Mouse (Mus musculus) gastrocnemius, postnatal 10 days (tissue): ENCODE data around the gene Tmem229b. TPM values are rescaled to one million over a fixed set of nuclear protein-coding genes. Genes with fewer than 3 reads are reported as not detected.
"Not testable (repeated sequence)": the region's sequence is repeated elsewhere in the genome, so short reads cannot be mapped to it uniquely, and the experiment has no call there.

Experiments
- DNase-seq: peaks from one replicate; pipeline ENCODE4 v3.0.0; 2021; ENCODE audit warnings: mixed read lengths
- total RNA-seq, 2 experiments: library from RNA; stranded (reverse); gene quantifications; 2 replicates each; pipeline ENCODE4 v1.2.3; 2021

Tmem229b gene
- total RNA-seq, 2 experiments from 2014 or later: 8.5 to 9.5 TPM

DNA sequence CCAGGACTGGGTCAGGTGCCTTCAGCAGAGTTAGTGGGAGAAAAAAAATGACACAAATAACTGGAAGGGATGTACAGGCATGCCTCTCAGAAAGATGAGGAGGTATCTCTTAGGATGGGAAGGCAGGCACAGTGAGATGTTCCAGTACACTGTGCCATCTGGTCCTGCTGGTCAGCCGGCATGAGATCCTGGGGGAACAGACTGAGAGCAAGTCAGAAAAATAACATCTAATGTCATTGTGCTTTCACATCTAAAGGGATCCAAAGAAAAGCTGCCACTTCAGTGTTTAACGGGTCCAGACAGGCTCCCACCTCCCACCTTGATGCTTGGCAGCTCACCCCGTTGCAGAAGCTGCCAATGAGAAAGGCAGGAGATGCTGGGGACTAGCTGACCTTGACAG, 54.9 kb downstream of the Tmem229b start:
- no peak for DNase-seq

DNA sequence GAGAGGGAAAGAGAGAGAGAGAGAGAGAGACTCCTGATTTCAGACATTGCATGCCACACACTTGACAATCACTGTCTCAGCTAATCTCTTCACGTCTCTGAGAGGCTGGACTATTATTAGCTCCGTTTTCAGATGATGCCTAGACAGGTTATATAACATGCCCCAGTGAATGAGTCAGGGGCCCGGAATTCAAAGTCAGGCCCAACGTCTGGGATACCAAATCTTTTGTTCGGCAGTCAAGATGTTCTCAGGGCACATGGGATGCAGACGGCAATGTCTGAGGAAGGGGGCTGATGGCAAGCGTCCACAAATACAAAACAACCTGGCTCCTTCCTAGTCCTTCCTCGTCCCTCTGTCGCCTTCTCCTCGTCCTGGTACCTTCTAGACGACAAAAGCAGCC, 55.4 kb downstream of the Tmem229b start:
- no peak for DNase-seq

DNA sequence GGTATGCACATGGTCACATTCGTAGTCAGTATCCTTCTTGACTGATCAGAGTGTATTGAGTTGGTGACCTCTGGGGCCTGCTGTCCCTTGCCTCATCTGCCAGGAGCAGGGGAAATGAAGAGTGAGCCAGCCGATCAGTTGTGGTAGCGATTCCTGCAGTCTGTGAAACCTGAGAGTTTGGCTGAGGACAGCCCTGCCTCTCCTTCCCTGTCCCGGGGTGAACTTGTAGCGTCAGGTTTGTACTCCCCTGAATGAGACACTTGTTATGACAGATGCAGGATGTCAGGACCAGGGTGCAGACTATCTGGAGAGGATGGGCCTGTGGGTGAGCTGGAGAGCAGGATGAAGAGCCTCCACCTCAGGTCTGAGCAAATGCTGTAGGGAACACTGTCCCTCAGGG, 59.8 kb downstream of the Tmem229b start:
- no peak for DNase-seq

DNA sequence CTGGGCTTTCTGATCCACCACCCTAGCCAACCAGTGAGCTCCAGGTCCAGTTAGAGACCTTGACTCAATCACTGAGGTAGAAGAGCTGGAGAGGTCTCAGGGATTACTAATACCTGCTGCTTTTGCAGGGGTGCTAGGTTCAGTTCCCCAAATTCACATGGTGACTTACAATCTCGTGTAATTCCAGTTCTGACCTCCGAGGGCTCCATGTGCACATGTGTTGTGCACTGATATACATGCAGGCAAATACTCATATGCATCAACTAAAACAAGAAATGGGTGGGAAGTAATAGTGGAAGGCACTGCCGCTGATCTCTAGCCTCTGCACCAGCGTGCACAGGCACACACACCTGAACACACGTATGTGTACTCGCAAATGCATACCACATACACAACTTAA, 60.3 kb downstream of the Tmem229b start:
- no peak for DNase-seq

DNA sequence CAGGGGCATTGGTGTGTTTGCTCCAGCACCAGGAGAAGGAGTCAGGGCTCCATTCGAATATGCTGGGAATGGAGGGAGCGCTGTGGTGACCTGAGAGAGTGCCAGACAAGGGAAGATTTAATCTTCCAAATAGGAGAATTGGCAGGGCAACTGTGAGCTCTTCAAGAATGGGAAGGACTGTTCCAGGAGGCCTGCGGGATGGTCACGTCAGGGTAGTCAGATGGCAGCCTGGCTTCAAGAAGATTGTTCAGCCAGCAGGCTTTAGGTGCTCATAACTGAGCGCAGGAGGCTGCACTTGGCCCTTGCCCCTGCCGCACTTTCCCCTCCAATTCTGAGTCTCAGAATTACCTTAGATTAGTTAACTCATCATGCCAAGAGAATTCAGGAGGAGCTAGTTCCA, 64.5 kb downstream of the Tmem229b start:
- no peak for DNase-seq

DNA sequence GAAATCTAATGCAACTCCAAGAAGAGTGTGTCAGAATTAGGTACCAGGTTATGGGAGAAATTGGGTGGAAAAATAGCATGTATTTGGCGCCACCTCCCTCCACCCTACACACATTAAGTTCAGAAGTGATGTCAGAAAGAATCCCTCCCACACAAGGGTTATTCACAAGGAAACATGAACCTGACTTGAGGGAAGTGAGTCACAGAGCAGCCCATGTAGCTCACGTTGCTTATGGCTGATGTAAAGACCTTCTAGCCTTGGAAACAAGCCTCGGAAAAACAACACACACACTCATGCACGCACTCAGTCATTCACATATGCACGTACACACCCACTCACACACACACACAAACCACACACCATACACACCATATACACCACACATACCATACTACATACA, 67.3 kb downstream of the Tmem229b start:
- DNase-seq: no peak

DNA sequence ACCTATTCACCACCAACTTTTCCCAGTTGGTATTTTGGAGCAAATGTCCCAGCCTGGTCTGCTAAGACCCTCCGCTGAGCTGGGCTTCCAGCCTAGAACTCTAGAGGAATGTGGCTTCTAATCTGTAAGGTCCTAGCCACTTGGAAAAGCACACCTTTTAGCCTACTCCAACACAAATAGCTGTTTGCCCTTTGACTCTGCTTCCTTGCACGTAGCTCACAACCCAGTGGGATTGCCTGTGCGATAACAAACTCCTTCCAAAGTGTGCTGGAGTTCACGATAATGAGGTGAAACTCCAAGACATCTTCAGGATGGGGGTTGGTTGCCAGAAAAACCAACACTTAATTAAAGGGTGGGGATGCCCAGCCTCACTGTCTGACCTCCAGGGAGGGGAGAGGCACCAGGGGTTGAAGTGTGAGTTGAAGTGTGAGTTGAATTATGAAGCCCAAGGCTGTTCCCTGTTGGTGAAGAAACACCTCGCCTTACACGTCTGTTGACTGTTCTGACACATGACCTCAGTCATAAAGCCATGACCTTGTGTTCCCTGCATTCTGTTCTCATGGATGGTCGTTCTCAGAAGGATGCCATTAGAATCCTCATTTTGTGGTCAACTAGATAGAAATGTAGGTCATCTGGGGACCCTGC, 67.9 kb downstream of the Tmem229b start:
- DNase-seq: no peak

DNA sequence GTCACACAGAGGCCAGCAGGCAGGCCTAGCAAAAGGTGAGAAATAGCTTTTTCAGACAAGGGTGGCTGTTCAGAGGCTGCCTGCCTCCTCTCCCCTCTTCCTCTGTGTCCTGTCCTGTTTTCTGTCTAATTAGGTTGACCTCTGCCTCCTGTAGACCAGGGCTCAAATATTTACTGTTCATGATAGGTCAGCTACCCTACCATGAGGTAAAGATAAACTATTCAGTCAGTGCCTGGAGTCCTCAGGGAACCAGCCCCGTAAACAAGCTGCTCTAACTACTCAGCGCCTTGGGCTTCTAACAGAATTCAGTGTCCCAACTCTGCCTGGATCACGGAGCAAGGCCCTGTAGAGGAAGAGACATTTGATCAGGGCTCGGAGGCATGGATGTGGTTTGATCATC, 70.9 kb downstream of the Tmem229b start:
- no peak for DNase-seq

DNA sequence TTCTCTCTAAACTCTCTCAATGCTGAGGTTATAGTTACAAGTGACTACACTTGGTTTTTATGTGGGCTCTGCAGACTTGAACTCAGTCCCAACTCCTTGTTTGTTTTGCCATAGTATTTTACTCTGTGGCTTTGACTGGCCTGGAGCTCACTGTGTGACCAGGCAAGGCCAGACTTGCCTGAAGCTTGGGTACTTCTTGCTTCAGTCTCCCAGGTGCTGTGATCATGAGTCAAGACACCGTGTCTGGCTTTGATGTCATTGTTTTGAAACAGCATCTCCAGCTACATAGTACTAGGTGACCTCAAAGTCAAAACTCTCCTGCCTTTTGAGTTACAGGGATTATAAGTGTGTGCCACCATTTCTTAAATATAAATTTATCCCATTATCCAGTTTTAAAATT, 77.5 kb downstream of the Tmem229b start:
- DNase-seq: no peak

DNA sequence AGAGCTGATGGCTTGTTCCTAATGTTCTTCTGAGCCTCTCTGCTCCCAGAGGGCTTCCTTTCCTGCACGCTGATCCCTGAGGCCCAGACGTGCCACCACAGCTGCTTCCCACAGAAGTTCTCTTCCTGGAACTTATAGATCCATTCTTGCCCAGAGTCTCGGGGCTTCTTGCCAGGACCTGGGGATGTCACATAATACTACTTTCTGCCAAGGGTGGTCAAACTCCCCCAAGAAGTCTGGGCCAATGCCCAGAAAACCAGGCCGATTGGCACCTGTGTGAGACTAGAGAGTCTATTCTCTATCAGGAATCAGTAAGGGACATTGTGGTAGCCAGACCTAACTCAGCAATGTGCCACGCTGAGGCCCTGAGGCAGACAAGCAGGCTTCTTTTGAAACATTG, 80.1 kb downstream of the Tmem229b start:
- no peak for DNase-seq

DNA sequence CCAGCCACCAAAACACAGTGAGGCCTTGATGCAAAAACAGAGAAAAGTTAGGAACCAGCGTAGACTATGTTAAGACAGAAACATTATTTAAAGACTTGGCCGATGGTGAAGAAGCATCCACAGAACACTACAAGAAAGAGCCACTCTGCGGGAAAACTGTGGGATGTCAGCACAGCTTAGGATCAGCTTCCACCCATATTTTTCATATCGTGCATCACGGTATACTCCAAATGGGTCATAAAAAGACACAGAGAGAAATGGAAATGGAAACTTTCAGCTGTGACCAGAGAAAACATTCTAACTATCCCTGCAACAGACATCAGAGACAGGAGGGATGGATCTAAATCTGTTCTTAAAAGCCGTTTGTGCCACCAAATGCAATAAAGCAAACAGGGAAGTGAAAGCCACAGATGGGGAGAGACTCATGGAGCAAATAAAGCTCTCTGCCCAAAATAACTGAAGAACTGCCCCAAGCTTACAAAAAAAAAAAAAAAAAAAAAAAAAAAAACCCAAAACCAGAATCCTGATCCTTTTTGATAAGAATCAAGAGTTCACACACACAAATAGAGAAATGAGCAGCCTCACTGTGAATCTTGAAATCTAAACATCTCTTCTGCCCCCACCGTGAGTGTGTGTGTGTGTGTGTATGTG, 83.8 kb downstream of the Tmem229b start:
- DNase-seq: no peak

DNA sequence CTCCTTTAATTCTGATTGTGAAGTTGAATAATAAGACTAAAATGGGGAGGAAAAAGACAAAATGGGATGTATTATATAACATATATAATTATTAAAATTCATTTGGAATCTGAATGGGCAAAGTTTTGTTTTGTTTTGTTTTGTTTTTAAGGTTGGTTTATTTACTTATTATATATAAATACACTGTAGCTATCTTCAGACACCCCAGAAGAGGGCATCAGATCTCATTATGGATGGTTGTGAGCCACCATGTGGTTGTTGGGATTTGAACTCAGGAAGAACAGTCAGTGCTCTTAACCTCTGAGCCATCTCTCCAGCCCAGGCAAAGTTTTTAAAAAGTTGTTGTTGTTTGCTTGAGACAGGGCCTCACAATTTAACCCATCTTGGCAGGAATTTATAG, 84.5 kb downstream of the Tmem229b start:
- not testable (repeated sequence) for DNase-seq

DNA sequence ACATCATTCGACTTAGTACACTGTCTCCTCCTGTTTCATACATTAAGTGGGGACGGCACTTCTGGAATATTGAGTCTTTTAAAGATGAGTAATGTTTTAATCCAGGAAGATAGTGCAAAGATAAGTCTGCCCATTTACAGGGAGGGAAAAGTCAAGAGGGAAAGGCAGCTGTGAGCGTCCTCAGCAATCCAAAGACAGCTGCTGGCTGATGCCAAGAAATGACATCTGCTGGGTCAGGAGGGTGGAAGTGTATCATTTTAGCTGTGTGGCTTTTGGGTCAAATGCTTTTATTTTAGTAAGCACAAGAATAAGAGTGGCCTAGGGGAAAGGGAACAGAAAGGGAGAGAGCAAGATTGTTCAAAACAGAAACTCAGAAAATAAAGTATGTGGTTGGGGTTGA, 85.4 kb downstream of the Tmem229b start:
- DNase-seq: no peak

DNA sequence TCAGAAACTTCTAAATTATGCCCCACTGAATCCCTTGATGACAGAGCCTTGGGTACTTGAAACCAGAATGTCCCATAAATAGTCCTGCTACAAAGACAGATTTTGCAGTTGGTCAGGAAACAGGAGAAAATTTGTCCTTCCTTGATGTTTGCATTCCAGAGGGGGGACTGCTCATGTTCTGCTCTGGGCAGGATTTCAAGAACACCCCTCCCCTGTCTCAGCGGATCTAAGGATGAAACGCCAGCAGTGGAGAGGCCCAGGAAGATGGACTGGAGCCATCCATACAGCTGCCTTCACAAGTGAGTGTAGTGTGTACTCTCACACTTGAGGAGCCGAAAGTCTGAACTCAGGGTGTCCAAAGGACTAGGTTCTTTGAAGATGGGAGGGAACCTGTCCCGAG, 86.0 kb downstream of the Tmem229b start:
- no peak for DNase-seq

DNA sequence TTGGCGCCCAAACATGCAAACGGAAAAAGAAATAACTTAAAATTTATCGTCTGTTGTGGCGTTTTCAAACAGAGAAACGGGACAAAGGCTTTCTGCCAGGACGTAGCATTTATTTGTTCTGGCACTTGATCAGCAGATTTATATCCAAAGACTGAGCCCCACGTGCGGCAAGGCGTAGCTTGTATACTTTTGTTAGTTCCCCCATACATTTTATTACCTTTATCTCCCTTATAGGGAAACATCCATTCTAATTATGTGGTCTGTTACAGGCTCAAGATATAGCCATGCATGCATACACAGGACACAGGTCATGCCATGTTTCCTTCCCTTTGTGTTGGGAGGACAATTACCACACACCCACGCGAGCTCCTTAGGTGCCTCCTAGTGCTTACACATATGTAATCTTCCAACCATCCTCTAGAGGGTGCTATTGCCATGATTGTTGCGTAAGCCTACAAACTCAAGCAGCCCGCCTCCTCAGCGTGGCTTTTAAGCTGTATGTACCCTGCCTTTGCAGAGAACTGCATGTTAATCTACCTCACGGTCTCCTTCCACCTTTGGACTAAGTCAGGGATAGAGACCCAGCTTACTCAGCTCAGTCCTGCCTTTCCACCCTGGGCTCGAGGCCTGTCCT, 88.2 kb downstream of the Tmem229b start:
- peak; percentile 22 for DNase-seq

DNA sequence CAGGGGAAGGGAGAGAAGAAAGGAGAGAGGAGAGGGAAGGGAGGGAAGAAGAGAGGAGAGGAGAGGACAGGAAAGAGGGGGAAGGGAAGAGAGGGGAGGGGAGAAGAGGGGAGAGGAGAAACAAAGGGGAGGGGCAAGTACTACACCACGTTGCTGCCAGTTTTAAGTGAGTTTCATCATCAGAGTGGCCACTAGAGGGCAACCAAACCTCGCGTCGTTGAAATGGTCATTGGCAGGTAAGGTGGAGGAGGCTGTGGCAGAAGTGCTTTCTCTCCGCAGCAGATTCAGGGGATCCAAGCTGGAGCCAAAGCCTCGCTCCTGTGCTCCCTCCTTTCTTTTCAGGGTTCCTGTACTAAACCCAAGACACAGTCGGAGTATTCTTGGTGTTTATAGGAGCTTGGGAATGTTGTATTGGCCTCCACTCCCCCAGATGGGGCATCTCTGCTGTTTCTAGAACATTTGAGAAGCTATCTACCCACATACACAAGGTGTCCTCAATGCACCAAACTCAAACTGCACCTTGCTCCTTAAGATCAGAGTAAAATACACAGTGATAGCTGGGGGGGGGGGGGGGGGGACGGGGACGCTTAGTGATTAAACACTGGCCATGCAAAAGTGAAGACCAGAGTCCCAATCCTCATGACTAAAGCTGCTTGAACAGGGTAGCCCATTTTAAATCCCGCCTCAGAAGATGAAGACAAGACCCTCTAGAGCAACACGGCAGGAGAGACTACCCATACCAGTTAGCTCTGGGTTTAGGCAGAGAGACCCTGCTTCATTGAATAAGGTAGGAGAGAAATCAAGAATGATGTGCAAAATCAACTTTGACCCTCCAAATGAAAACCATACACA, 89.0 kb downstream of the Tmem229b start:
- peak; percentile 69 for DNase-seq

DNA sequence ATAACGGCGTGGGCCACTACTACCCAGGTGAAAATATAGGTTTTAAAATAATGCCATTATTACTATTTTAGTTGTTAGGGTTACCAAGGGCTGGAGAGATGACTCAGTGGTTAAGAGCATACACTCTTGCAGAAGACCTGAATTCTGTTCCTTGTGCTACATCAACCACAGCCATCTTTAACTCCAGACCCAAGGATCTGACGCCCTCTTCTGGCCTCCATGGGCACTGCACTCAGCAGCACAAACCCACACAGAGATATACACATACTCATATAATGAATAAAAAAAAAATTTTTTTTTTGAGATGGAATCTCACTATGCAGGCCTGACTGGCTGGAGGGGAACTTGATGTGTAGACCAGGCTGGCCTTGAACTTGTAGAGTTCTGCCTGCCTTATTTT, 91.1 kb downstream of the Tmem229b start:
- DNase-seq: no peak

DNA sequence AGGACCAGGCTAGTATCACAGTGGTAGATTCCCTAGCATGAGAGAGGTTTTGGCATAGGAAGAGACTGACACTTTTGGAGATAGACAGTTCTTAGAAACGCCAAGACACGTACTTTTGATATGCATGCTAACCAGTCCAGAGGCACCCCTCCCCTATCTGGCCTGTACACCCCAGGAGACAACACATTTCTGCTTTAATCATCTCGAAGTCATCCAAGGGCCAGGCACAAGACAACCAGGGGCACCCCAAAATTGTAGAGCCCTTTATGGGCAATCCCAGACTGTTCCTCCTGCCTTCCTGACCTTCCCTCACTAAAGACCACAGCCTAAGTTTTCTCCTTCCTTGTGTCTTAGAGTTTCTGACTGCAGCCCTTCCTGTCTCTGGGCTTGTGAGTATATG, 91.9 kb downstream of the Tmem229b start:
- DNase-seq: no peak

DNA sequence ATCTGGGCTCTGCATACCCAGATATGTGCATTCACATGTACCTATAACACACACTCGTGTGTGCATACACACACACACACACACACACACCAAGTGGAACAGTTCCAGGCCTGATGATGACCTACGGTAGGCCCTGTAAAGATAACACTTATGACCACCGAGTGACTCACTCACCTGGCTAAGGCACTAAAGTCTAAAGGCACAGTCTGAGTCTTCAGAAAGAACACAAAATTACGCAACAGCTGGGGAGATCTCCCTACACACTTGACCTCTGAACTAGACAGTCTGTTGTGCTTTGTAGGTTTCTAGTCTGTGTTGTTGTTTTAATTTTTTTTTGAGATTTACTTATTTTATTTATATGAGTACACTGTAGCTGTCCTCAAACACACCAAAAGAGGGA, 93.0 kb downstream of the Tmem229b start:
- DNase-seq: no peak
